Mouse (Mus musculus): ENCODE measurements around the gene Glt28d2. TPM values are rescaled to one million over a fixed set of nuclear protein-coding genes. Genes with fewer than 3 reads are reported as not detected.

The Glt28d2 gene
- polyA plus RNA-seq, 1 experiment from 2014 or later, result 4.4 TPM

GRCm38 (mm10) chr3:85862886-85863285 is 24.4 kb downstream of the Glt28d2 start:
- H3K4me2 ChIP-seq, result no peak overlapping the region
- 82% methylated on average over 2 of the region's 2 CpGs for WGBS
- H3K4me1 ChIP-seq, result peaks cover 6% of the 10 kb centered on the region; the same call in 1 of the 2 replicates
- H3K9me3 ChIP-seq, result no peaks in the 10 kb centered on the region
- H3K27ac ChIP-seq, result no peak overlapping the region
- H3K4me3 ChIP-seq, result no peak overlapping the region
- H3K36me3 ChIP-seq, result no peaks in the 10 kb centered on the region
- no peak for ATAC-seq (ENCODE audit: insufficient number of reproducible peaks, low FRiP score, low TSS enrichment, low read depth)
- no peak overlapping the region for H3K9ac ChIP-seq
- H3K27me3 ChIP-seq, result no peaks in the 10 kb centered on the region

DNA sequence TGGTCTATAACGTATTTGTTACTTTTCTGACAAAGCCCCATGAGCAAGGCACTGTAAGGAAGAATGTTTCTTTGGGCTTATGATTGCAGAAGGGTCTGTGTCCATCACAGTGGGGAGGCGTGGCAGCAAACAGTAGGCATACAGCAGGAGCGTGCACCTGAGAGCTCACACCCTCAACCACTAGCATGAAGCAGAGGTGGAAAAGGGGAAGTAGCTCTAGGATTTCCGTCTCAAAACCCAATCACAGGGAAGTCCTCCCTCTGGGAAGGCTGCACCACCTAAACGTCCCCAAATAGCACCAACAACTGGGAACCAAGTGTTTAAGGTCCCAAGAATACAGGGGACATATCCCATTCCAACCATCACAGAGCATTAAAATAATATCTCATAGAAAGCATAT is 26.3 kb downstream of the Glt28d2 start:
- Histone ChIP-seq H3K27me3 (no peaks in the 10 kb centered on the region), H3K4me3 (no peak overlapping the region), H3K9ac (no peak overlapping the region), H3K9me3 (no peaks in the 10 kb centered on the region), H3K4me2 (no peak overlapping the region), H3K36me3 (no peaks in the 10 kb centered on the region), H3K4me1 (peaks cover 6% of the 10 kb centered on the region; the same call in 1 of the 2 replicates), H3K27ac (no peak overlapping the region)
- WGBS, result 79% methylated on average over 5 of the region's 5 CpGs
- ATAC-seq (ENCODE audit: insufficient number of reproducible peaks, low FRiP score, low TSS enrichment, low read depth), result no peak

- no peak overlapping the region for H3K27ac ChIP-seq
- H3K4me1 ChIP-seq, result peaks cover 6% of the 10 kb centered on the region; the same call in 1 of the 2 replicates
- no peak overlapping the region for H3K4me2 ChIP-seq
- H3K9me3 ChIP-seq, result no peaks in the 10 kb centered on the region
- WGBS, result 82% methylated on average over 6 of the region's 6 CpGs
- no peak overlapping the region for H3K4me3 ChIP-seq
- no peaks in the 10 kb centered on the region for H3K27me3 ChIP-seq
- H3K36me3 ChIP-seq, result no peaks in the 10 kb centered on the region
- no peak overlapping the region for H3K9ac ChIP-seq
- no peak for ATAC-seq (ENCODE audit: insufficient number of reproducible peaks, low FRiP score, low TSS enrichment, low read depth)
Observed at GRCm38 (mm10) chr3:85859311-85859710, 28.0 kb downstream of the Glt28d2 start.

DNA sequence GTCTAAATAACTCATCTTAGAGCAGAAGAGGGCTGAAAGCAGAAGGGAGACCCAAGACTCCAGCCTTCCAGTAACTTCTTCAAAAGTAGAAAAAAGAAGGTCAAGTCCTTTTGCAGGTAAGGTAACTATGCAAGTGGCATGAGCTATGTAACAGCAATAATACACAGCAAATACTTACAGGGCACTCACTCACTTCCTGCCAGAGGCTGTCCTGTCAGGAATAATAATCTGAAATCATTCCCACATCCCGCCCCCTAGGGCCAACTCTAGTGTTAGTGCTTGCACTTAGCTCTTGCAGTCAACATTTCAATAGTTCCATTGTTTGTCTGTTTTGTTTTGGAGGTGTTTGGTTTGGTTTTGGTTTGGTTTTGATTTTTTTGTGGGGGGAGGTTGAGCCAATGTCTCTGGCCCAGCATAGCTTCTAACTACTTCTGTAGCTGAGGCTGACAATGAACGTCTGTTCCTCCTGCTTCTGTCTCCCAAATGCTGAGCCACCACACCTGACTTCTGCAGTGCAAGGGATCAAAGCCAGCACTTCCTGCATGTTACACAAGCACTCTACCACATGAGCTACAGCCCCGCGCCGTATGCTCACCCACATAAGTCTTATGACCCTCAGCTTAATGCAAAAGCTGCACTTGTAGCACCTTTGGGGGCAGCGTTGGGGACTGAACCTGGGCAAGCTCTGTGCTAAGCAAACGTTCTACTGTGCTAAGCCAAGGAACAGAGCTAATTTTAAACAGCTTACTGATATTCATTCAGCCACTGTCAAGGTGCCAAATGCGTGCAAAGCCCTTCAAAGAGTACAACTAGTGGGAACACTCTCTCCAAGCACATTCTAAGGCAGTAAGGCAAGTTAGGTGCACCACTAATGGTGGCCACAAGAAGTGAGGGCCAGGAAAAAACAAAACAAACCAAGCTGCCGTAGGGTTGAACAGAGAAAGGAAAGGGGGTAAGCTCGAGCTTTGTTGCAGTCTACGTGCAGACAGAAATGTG is 28.9 kb downstream of the Glt28d2 start:
- no peak overlapping the region for H3K27ac ChIP-seq
- 61% methylated on average over 11 of the region's 11 CpGs for WGBS
- ATAC-seq (ENCODE audit: insufficient number of reproducible peaks, low FRiP score, low TSS enrichment, low read depth), result no peak
- H3K4me2 ChIP-seq, result no peak overlapping the region
- peaks cover 6% of the 10 kb centered on the region; the same call in 1 of the 2 replicates for H3K4me1 ChIP-seq
- no peak overlapping the region for H3K9ac ChIP-seq
- no peaks in the 10 kb centered on the region for H3K27me3 ChIP-seq
- H3K9me3 ChIP-seq, result no peaks in the 10 kb centered on the region
- H3K36me3 ChIP-seq, result no peaks in the 10 kb centered on the region
- H3K4me3 ChIP-seq, result no peak overlapping the region

- no peak overlapping the region for H3K9ac ChIP-seq
- no peak overlapping the region for H3K27ac ChIP-seq
- WGBS, result 48% methylated on average over 4 of the region's 4 CpGs
Observed at GRCm38 (mm10) chr3:85857083-85857482, 30.2 kb downstream of the Glt28d2 start.

GRCm38 (mm10) chr3:85855947-85856346 is 31.4 kb downstream of the Glt28d2 start:
- Histone ChIP-seq H3K4me3 (no peak overlapping the region), H3K4me1 (peaks cover 6% of the 10 kb centered on the region; the same call in 1 of the 2 replicates), H3K36me3 (no peaks in the 10 kb centered on the region), H3K27me3 (no peaks in the 10 kb centered on the region), H3K4me2 (no peak overlapping the region), H3K27ac (no peak overlapping the region), H3K9ac (no peak overlapping the region), H3K9me3 (no peaks in the 10 kb centered on the region)
- 75% methylated on average over 5 of the region's 5 CpGs for WGBS
- ATAC-seq (ENCODE audit: insufficient number of reproducible peaks, low FRiP score, low TSS enrichment, low read depth), result no peak

More at GRCm38 (mm10) chr3:85857083-85857482, 30.2 kb downstream of the Glt28d2 start:
- peaks cover 6% of the 10 kb centered on the region; the same call in 1 of the 2 replicates for H3K4me1 ChIP-seq
- H3K4me3 ChIP-seq, result no peak overlapping the region
- no peak for ATAC-seq (ENCODE audit: insufficient number of reproducible peaks, low FRiP score, low TSS enrichment, low read depth)
- H3K4me2 ChIP-seq, result no peak overlapping the region
- H3K36me3 ChIP-seq, result no peaks in the 10 kb centered on the region
- no peaks in the 10 kb centered on the region for H3K9me3 ChIP-seq
- no peaks in the 10 kb centered on the region for H3K27me3 ChIP-seq

GRCm38 (mm10) chr3:85855043-85855442 is 32.3 kb downstream of the Glt28d2 start:
- WGBS, result 85% methylated on average over 3 of the region's 3 CpGs
- Histone ChIP-seq H3K9me3 (no peaks in the 10 kb centered on the region), H3K4me3 (no peak overlapping the region), H3K27me3 (no peaks in the 10 kb centered on the region), H3K4me2 (no peak overlapping the region), H3K9ac (no peak overlapping the region), H3K36me3 (no peaks in the 10 kb centered on the region), H3K4me1 (peaks cover 6% of the 10 kb centered on the region; the same call in 1 of the 2 replicates), H3K27ac (no peak overlapping the region)
- ATAC-seq (ENCODE audit: insufficient number of reproducible peaks, low FRiP score, low TSS enrichment, low read depth), result no peak

DNA sequence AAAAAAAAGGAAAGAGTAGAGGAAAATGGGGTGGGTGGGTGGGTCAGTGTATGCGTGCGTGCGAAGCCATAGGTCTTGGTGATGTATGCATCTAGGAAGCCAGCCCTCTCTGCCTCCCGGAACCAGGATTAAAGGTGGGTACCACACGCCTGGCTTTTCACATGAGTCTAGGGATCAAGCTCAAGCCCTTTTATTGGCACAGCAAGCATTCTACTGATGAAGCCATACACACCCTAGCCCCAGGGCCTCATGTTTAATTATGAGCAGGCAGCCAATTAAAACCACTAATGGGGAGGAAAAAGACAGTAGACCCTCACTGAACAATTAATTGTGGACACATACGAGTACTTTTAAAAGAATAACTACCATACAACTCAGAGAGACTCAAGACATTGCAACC is 33.2 kb downstream of the Glt28d2 start:
- no peak overlapping the region for H3K4me3 ChIP-seq
- no peaks in the 10 kb centered on the region for H3K27me3 ChIP-seq
- peaks cover 6% of the 10 kb centered on the region; the same call in 1 of the 2 replicates for H3K4me1 ChIP-seq
- H3K4me2 ChIP-seq, result no peak overlapping the region
- 61% methylated on average over 6 of the region's 6 CpGs for WGBS
- no peak overlapping the region for H3K27ac ChIP-seq
- H3K36me3 ChIP-seq, result no peaks in the 10 kb centered on the region
- H3K9ac ChIP-seq, result no peak overlapping the region
- no peaks in the 10 kb centered on the region for H3K9me3 ChIP-seq
- no peak for ATAC-seq (ENCODE audit: insufficient number of reproducible peaks, low FRiP score, low TSS enrichment, low read depth)

- no peak overlapping the region for H3K9ac ChIP-seq
- no peak overlapping the region for H3K27ac ChIP-seq
- H3K9me3 ChIP-seq, result no peaks in the 10 kb centered on the region
- H3K4me3 ChIP-seq, result no peak overlapping the region
- WGBS, result 79% methylated on average over 4 of the region's 4 CpGs
- no peak for ATAC-seq (ENCODE audit: insufficient number of reproducible peaks, low FRiP score, low TSS enrichment, low read depth)
- no peaks in the 10 kb centered on the region for H3K27me3 ChIP-seq
- H3K4me1 ChIP-seq, result peaks cover 5% of the 10 kb centered on the region; the same call in 1 of the 2 replicates
- no peak overlapping the region for H3K4me2 ChIP-seq
- H3K36me3 ChIP-seq, result no peaks in the 10 kb centered on the region
Observed at GRCm38 (mm10) chr3:85853715-85854114, 33.6 kb downstream of the Glt28d2 start.

DNA sequence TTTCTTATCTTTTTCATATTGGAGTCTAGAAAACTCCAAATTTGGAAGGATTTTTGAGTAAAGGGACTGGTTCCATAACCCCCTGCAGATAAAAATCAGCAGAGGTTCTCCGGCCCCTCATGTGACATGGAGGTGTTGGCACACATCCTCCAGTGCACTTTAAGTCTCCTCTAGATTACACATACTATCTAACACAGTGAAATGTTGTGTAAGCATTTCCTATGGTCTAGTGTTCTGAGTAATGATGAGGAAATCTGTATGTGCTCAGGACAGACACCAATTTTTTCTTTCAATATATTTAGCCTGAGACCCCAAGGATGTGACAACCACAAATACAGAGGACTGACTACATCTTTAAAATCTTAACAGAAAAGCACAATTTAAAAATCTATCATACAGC is 37.2 kb downstream of the Glt28d2 start:
- H3K4me2 ChIP-seq, result no peak overlapping the region
- WGBS, result 74% methylated on average over 1 of the region's 1 CpGs
- ATAC-seq (ENCODE audit: insufficient number of reproducible peaks, low FRiP score, low TSS enrichment, low read depth), result no peak

GRCm38 (mm10) chr3:85846316-85846715 is 41.0 kb downstream of the Glt28d2 start:
- WGBS, result 59% methylated on average over 1 of the region's 1 CpGs
- no peak overlapping the region for H3K9ac ChIP-seq
- ATAC-seq (ENCODE audit: insufficient number of reproducible peaks, low FRiP score, low TSS enrichment, low read depth), result no peak

More for the DNA sequence above, 37.2 kb downstream of the Glt28d2 start:
- Histone ChIP-seq H3K4me3 (no peak overlapping the region), H3K36me3 (no peaks in the 10 kb centered on the region), H3K27me3 (no peaks in the 10 kb centered on the region), H3K4me1 (no peaks in the 10 kb centered on the region), H3K9ac (no peak overlapping the region), H3K9me3 (no peaks in the 10 kb centered on the region), H3K27ac (no peak overlapping the region)

DNA sequence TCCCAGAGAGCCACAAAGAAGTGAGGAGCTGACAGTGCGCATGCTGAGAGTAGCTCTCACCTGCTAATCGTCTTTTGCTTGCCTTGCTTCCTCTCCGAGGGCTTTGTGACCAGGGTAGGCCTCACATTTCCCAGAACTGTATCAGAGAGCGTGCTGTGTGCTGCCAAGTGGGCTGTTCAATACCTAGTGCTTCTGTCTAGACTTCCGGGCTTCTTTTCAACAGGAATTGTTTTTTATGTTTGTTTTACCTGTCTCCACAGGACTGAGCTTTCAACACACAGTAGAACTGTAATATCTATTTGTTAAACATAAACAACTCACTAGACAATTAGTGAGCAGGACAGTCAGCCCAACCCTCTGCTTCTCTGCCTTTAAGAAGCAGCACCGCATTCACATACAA is 42.0 kb downstream of the Glt28d2 start:
- no peak overlapping the region for H3K27ac ChIP-seq
- H3K4me3 ChIP-seq, result no peak overlapping the region
- no peak overlapping the region for H3K9ac ChIP-seq
- ATAC-seq (ENCODE audit: insufficient number of reproducible peaks, low FRiP score, low TSS enrichment, low read depth), result no peak
- H3K4me1 ChIP-seq, result peaks cover 17% of the 10 kb centered on the region
- H3K27me3 ChIP-seq, result no peaks in the 10 kb centered on the region
- no peak overlapping the region for H3K4me2 ChIP-seq
- WGBS, result 88% methylated on average over 6 of the region's 6 CpGs
- H3K36me3 ChIP-seq, result no peaks in the 10 kb centered on the region
- H3K9me3 ChIP-seq, result no peaks in the 10 kb centered on the region

More at GRCm38 (mm10) chr3:85846316-85846715, 41.0 kb downstream of the Glt28d2 start:
- Histone ChIP-seq H3K4me2 (no peak overlapping the region), H3K27me3 (no peaks in the 10 kb centered on the region), H3K4me3 (no peak overlapping the region), H3K27ac (no peak overlapping the region), H3K4me1 (peaks cover 16% of the 10 kb centered on the region), H3K36me3 (no peaks in the 10 kb centered on the region), H3K9me3 (no peaks in the 10 kb centered on the region)
